Mouse (Mus musculus): ENCODE measurements at regions not wholly inside any gene's neighbourhood (a gene's known extent, or its start where the extent isn't known, plus 50 kb on each side); places are given as distances from the start of the nearest gene placed in this dataset.

DNA sequence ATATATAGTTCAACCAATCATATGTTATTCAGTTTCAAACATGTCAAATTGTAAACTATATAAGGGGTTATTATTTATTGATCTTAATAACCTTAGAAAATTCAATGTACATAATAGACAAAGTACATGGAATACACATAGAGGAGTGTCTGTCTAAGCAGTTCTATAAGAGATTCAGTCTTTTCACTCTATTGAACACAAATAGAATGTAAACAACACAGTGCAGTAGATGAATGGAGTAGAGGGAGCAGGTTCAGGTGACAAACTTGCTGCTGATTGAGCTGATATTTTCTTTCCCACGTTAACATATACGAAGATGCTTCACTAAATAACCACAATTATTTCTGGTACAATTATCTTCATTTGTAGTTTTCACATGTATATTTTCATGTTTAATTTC, 1098.6 kb upstream of the Foxg1 start:
- TF ChIP-seq CTCF (IDR thresholded peaks at IDR 0.05; ENCODE audit: borderline replicate concordance, extremely low read depth, insufficient read depth, insufficient read length) (no peak), POLR2A (IDR thresholded peaks at IDR 0.05; ENCODE audit: borderline replicate concordance, extremely low read depth, insufficient read depth, insufficient read length, poor library complexity, severe bottlenecking) (no peak)
- peak; percentile 18 for DNase-seq (ENCODE audit: low read depth)

DNA sequence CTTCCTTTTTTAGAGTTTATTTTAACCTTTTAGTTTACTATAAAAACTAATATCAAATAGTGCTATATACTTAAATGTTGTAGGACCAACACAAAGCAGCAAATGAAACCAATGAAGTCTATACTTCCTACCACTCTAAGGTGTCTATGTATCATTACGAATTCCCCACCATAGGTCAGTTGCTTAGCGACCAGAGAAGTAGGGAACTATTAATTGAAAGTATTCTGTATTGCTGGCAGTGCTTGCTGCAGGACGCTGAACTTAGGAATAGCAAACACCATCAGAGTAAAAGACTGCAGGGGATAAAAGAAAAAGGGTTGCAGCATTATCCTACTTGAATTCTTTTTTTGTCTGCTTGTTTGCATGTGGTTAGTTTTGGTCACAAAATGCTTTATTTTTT, 1098.1 kb upstream of the Foxg1 start:
- TF ChIP-seq CTCF (IDR thresholded peaks at IDR 0.05; ENCODE audit: borderline replicate concordance, extremely low read depth, insufficient read depth, insufficient read length): no peak
- no peak for TF ChIP-seq POLR2A (IDR thresholded peaks at IDR 0.05; ENCODE audit: borderline replicate concordance, extremely low read depth, insufficient read depth, insufficient read length, poor library complexity, severe bottlenecking)
- DNase-seq (ENCODE audit: low read depth): peak; percentile 87

DNA sequence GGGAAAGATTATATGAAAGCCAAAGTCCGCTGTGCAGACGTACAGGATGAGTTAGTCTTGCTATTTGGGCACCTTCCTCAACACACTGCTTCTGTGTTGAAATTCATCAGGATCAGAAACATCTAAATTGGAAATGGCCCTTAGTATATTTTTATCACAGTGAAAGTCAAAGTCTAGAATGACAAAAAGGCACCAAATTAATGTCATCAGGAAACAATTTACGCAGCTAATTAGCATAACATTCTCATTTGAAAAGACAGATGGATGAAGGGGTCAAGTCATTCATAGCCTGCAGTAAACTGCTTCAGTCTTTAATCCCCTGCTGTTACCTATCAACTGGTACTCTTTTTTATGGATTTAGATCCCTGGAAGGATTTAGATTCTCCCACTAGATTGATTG, 1092.3 kb upstream of the Foxg1 start:
- peak; percentile 53 for DNase-seq (ENCODE audit: low read depth)
- no peak for TF ChIP-seq POLR2A (IDR thresholded peaks at IDR 0.05; ENCODE audit: borderline replicate concordance, extremely low read depth, insufficient read depth, insufficient read length, poor library complexity, severe bottlenecking)
